ENCODE assay signal across 29 mouse cellular contexts in genomic region chr2:136512802-136513201, GRCm38 (mm10). TPM values are rescaled to one million over a fixed set of nuclear protein-coding genes. Genes with fewer than 3 reads are reported as not detected.
DNase-seq lines count a peak whose midpoint lies in the region; ATAC-seq lines count a peak whose summit lies in the region.
"Had no signal": no experiment of that assay in that cellular context is flagged by ENCODE, and none has a peak within 500 bp of the region (broad histone marks: within the 10 kb centered on the region; RNA-seq: fewer than 3 reads in every experiment).

No protein-coding gene starts in this region.

- no peaks in the 10 kb centered on the region for H3K9me3 ChIP-seq in forebrain, embryonic 15.5 days
- H3K9me3 ChIP-seq: embryonic facial prominence, embryonic 10.5 days; embryonic facial prominence, embryonic 15.5 days; forebrain, embryonic 12.5 days; heart, embryonic 12.5 days; hindbrain, embryonic 13.5 days had no signal

- no peaks in the 10 kb centered on the region for H3K27me3 ChIP-seq in forebrain, embryonic 15.5 days
- H3K27me3 ChIP-seq: CH12.LX; embryonic facial prominence, embryonic 15.5 days; forebrain, embryonic 12.5 days; heart, embryonic 12.5 days had no signal

- H3K4me2 ChIP-seq in forebrain, embryonic 15.5 days (replicated peaks) = no peak overlapping the region
- H3K4me2 ChIP-seq: embryonic facial prominence, embryonic 15.5 days; forebrain, embryonic 12.5 days; heart, embryonic 12.5 days; hindbrain, embryonic 13.5 days; lung, embryonic 14.5 days had no signal

- WGBS in forebrain, embryonic 15.5 days = 89% methylated on average over 5 of the region's 5 CpGs

- H3K9ac ChIP-seq in forebrain, embryonic 15.5 days (replicated peaks) = no peak overlapping the region
- H3K9ac ChIP-seq: embryonic facial prominence, embryonic 15.5 days; forebrain, embryonic 12.5 days; heart, embryonic 12.5 days; hindbrain, embryonic 13.5 days; liver, embryonic 14.5 days; lung, embryonic 14.5 days had no signal

- 0 out of 2 replicates have a peak, but pooled peaks cover 5% of the 10 kb centered on the region for H3K4me1 ChIP-seq in forebrain, embryonic 15.5 days

- H3K36me3 ChIP-seq in forebrain, embryonic 15.5 days = no peaks in the 10 kb centered on the region
- H3K36me3 ChIP-seq: embryonic facial prominence, embryonic 10.5 days; embryonic facial prominence, embryonic 15.5 days; forebrain, embryonic 12.5 days; heart, embryonic 12.5 days; hindbrain, embryonic 13.5 days had no signal

- ATAC-seq in frontal cortex, adult (ENCODE audit: low TSS enrichment) = peak; percentile 86
- no peak for ATAC-seq in forebrain, embryonic 15.5 days (replicated peaks)
- ATAC-seq: activated CD4-positive, CD25-positive, alpha-beta regulatory T cell, adult 4 months; intestine, postnatal 0 days had no signal

- no peak for DNase-seq in frontal cortex, postnatal 25 days (ENCODE audit: low spot score in 2 of 2)
- DNase-seq in layer of hippocampus, adult 8-10 months (ENCODE audit: low spot score in 2 of 2) = peak; percentile 37 to 52
- no peak for DNase-seq in layer of hippocampus, postnatal 25 days (ENCODE audit: extremely low spot score in 1 of 2, low spot score in 1 of 2)
- DNase-seq in right cerebral cortex, adult 18-20 months = peak; percentile 48
- DNase-seq in right cerebral cortex, postnatal 14 days = no peak
- DNase-seq: adrenal gland, adult 8-10 months; cerebellum, adult 8-10 months; cerebellum, postnatal 25 days; heart, adult 2 months; heart, postnatal 4 days; kidney, adult 9 months; kidney, postnatal 10 days; liver; lung, embryonic 14.5 days; lung, postnatal 14 days; midbrain, embryonic 14.5 days had no signal

- no peak overlapping the region for H3K27ac ChIP-seq in forebrain, embryonic 15.5 days (replicated peaks)
- H3K27ac ChIP-seq: embryonic facial prominence, embryonic 10.5 days; forebrain, embryonic 12.5 days; heart, adult 2 months; hindbrain, embryonic 13.5 days; liver, embryonic 14.5 days had no signal

- H3K4me3 ChIP-seq in forebrain, embryonic 15.5 days = no peak overlapping the region
- H3K4me3 ChIP-seq: embryonic facial prominence, embryonic 10.5 days; embryonic facial prominence, embryonic 15.5 days; forebrain, embryonic 12.5 days; heart, adult 2 months; heart, embryonic 12.5 days; hindbrain, embryonic 13.5 days had no signal

RNA-seq across cellular contexts. Expression of gene Ankef1, which starts 11.1 kb away (rescaled TPM):
- total RNA-seq in layer of hippocampus, adult 8-10 months (2022) = 1 to 10 TPM; 1.3 to 2.3 (median 2.1) TPM
- under 1 TPM; 0.74 to 0.80 TPM for total RNA-seq in layer of hippocampus, postnatal 25 days (2021)
- polyA plus RNA-seq in forebrain, embryonic 15.5 days (2015; fragmentation: Nextera tagmentation; extraction: Ambion mirVana) = 0.82 and 1.0 TPM in 2 replicates
- total RNA-seq: CH12.LX had no signal
- polyA plus RNA-seq: activated CD4-positive, CD25-positive, alpha-beta regulatory T cell, adult 4 months; C2C12; heart, embryonic 12.5 days; liver, embryonic 14.5 days; small intestine, adult 2 months had no signal

Comparison
In these comparisons a context has a peak if more than half of its experiments do, and no peak if none do; other contexts are left out.
1. DNase-seq: peak in layer of hippocampus, adult 8-10 months (2 of 2) and right cerebral cortex, adult 18-20 months (single experiment); none in frontal cortex, postnatal 25 days (0 of 2), layer of hippocampus, postnatal 25 days (0 of 2) and right cerebral cortex, postnatal 14 days (single experiment).